Mouse (Mus musculus) right cerebral cortex, postnatal 36 days (tissue): Measurements from ENCODE around the gene Ric1.
"Not testable (repeated sequence)": the region's sequence is repeated elsewhere in the genome, so short reads cannot be mapped to it uniquely, and the experiment has no call there.

Experiments
- DNase-seq, 2 experiments: peaks; one replicate each; pipeline ENCODE4 v3.0.0; 2022; ENCODE audit warnings: low spot score in 2 of 2, mixed read lengths in 1 of 2

The Ric1 gene

GRCm38 (mm10) chr19:29527299-29527698 lies 5.2 kb downstream of the Ric1 start:
- DNase-seq = no peak

DNA sequence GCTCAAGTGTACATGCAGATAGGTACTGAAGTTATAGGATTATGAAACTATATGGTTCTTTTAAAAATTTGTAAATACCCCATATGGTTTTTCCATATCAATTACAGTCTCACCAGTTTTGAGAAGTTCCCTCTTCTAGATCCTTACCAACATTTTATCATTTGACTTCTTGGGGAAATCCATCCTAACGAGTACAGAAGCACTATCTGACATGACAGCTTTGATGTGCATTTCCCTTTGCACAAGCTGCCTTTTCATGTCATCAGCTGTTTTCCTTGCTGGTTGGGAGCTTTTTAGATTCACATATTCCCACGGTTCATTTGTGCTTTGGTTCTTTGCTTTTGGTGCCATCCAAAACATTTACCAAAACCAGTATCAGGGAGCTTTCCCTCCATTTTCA lies 6.5 kb downstream of the Ric1 start:
- DNase-seq = no peak

DNA sequence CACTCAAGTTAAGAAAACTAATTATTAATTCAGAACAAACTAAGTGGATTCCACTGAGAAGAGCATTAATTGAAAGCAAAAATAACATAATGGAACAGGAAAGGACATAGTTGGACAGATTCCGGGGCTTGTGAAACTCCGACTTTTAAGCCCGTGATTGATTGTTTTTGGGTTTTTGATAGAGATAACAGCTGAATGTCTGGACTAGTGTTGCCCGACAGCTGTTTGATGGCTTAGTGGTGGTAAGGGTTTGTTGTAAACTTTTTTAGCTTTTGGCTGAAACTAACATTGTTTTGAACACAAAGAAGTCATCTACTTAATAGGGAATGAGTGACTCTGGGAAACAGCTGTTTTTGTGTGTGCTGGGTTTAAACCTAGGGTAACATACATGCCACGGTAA lies 11.9 kb downstream of the Ric1 start:
- no peak for DNase-seq

DNA sequence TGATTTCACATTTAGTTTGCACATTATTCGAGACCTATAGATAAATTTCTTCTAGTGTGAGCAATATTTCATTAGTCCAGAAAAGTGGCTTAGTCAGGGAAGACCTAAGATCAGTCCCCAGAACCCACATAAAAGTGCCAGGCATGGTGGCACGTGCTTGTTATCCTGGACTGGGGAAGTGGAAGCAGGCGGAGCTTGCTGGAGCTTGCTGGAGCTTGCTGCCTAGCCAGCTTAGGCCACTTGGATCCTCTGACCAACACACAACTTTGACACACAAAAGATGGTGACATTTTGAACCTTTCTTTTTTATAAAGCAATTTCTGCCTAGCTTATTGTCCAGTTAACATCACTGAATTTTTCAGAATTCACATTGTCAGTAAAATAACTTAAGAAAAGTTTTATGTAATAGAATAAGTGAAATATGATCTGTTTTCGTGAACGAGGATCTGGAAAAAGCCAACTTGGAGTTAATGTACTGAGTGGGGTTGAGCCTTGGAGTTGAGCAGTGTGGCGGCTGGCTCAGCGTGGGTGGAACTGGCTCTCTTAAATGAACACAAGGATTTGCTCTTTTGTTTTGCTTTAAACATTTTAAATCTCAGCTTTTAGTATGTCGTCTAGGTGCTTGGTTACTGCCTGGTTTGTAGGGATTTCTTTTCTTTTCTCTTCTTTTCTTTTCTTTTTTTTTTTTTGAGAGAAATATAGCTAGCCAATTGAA lies 20.3 kb downstream of the Ric1 start:
- no peak for DNase-seq

- no peak for DNase-seq
Observed at GRCm38 (mm10) chr19:29544026-29544425, 21.9 kb downstream of the Ric1 start.

GRCm38 (mm10) chr19:29550618-29551017 lies 28.5 kb downstream of the Ric1 start:
- no peak for DNase-seq

- DNase-seq = no peak
Observed at GRCm38 (mm10) chr19:29551128-29551527, 29.0 kb downstream of the Ric1 start.

DNA sequence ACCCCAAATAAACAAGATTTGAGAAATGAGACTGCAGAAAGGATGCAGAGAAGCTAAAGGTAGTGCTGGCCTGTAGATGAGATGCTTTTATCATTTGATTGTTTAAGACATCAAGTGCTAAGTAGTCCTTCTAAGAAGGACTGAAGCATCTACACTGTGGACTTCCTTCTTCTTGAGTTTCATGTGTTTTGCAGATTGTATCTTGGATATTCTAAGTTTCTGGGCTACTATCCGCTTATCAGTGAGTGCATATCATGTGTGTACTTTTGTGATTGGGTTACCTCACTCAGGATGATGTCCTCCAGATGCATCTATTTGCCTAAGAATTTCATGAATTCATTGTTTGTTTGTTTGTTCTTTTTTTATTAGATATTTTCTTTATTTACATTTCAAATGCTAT lies 29.9 kb downstream of the Ric1 start:
- not testable (repeated sequence) for DNase-seq

GRCm38 (mm10) chr19:29557171-29557845 lies 35.2 kb downstream of the Ric1 start:
- DNase-seq = not testable (repeated sequence)

DNA sequence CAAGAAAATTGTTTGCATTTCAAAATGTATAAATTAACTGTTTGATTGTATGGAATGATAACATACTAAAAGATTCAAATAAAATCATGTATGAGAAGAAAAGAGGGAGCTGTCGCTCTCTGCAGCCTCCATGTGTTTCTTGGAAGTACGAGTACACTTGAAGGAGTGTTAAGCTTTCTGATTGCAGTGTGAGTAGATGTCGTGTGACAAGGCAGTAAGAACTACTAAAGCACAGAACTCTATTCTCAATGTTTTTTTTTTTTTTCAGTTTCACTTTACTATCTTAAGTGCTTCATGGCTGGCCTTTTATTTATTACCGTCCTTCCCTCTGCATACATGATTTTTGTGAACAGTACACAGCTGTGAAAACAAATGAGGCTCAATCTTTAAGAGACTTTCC lies 40.1 kb downstream of the Ric1 start:
- no peak for DNase-seq

DNA sequence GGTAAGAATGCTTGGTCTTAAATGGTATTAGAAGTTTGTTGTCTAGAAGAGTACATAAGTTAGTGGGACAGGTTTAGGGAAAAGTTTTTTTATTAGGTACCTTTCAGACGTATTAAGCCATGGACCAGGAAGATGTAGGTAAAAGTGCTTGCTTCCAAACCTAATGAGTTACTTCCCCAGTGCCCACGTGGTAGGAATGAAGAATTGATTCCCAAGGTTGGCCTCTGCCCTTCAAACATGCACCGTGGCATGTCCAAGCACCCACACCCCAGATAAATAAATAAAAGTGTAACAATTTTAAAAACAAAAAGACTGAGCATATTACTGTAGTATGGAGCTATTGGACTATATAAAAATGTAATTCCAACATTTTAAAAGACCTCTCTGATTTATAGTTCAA lies 40.5 kb downstream of the Ric1 start:
- DNase-seq = no peak

DNA sequence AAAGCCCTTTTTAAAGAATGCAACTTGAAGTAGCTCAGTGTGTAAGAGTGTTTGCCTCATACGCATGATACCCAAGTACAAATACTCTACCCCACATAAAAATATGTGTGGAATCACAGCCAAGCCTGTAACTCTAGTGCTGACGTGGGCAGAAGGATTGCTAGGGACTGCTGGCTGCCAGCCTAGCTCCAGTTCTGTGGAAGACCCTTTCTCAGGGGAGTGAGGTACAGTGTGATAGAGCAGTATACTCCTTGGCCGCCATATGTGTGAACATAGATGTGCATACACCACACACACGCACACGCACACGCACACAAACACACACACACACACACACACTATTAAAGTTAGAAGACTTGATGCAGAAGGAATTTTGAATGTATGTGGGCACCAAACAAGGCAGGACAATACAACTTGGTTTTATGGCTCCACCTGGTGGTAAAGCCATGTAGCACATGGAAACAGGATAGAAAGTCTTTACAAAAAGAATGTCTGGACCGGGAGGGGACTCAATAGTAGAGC lies 41.2 kb downstream of the Ric1 start:
- peak; percentile 14 to 37 for DNase-seq

DNA sequence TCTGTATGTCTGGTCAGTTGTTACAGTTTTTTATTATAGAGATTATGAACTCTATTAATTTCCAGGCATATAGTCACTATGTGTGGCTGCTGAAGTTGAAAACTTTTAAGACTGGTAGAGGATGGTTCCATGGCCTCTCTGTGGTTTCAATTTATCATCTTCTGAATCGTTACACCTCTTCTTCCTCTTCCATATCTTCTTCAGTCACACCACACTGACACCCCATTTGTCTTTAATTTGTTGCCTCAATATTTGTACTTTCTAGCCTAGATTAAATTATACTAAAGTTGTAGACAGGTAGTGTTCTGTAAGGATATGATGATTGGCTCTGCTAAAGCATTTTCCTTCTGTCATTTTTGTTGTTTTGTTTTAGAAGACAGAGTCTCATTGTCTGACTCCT lies 44.4 kb downstream of the Ric1 start:
- DNase-seq = no peak

- DNase-seq = no peak
Observed at GRCm38 (mm10) chr19:29582439-29582838, 60.4 kb downstream of the Ric1 start.

DNA sequence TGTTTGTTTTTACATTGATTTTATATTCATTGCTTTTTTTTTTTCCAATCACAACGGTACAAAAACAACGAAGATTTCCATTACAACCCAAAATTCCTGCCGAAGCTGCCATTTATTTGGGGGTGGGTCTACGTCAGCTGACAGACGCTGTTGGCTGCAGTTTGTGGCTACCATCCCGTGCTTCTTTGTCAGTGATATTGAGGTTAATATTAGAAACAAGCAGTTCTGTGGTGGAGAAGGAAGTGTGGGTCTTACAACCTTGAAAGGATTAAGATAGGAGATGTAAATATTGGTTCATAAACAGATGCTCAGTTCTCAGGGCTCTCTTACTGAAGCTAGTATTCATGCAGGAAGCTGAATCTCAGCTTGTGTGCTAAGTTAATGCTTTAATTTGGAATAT lies 61.7 kb downstream of the Ric1 start:
- DNase-seq = no peak

- DNase-seq = not testable (repeated sequence)
Observed at GRCm38 (mm10) chr19:29593783-29594182, 71.7 kb downstream of the Ric1 start.

DNA sequence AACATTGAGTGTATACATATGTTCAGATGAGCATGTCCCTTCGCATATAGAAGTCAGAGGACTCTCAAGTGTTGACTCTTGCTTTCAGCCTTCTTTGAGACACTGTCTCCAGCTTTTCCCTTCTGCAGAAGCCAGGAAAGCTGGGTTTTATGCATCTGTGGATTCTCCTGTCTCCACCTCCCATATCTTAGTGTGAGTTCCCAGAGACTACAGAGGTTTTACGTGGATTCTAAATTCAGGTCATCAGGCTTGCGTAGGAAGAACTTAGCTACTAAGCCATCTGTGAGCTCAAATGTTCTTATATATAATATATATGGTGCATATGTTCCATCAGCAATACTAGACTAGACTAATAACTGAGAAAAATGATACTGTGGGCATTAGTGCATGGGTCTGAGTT lies 74.2 kb downstream of the Ric1 start:
- DNase-seq = no peak

GRCm38 (mm10) chr19:29596985-29597384 lies 74.9 kb downstream of the Ric1 start:
- DNase-seq = no peak

- DNase-seq = no peak
Observed at GRCm38 (mm10) chr19:29598981-29599380, 76.9 kb downstream of the Ric1 start.

DNA sequence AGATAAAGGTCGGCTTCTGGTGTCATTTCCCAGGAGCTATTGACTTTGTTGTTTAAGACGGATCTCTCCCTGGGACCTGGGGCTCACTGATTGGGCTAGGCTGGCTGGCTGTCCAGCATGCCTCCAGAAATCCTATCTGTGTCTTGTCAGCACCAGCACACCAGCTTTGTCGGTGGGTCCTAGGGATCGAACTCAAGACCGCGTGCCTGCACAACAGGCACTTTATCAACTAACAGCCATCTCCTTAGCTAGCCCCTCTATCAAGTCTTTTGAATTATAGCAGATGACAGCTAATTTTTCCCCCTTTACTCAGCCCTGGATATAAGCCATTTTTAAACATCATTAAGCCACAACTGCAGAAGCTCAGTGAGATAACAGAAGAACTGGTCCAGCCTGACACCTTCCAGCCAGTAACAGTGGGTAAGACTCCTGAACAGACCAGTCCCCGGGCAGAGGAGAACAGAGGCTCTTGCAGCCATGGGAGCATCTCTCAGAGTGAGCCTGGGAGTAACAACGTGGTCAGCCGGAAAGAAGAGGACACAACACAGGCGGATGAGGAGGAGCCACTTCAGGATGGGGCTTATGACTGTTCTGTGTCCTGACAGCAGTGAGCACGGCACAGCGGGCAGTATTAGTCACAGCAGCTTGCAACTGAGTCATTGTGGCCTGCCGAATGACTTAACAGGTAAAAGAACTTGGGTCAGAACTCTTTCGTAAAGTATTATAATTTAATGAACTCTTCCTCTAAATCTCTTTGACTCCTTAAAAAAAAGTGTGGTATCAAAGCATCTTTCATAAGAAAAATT lies 81.7 kb downstream of the Ric1 start:
- no peak for DNase-seq

- DNase-seq = no peak
Observed at GRCm38 (mm10) chr19:29604653-29605052, 82.6 kb downstream of the Ric1 start.

- no peak for DNase-seq
Observed at GRCm38 (mm10) chr19:29607521-29607920, 85.4 kb downstream of the Ric1 start.
